Mouse (Mus musculus) midbrain, embryonic 16.5 days (tissue): ENCODE measurements at regions not wholly inside any gene's neighbourhood (a gene's known extent, or its start where the extent isn't known, plus 50 kb on each side); places are given as distances from the start of the nearest gene placed in this dataset.

Experiments used
- ATAC-seq: fragments of 200-750 bp; cut with Nextera tagmentation; 2 replicates; pipeline ENCODE4 v1.8.0; 2017; ENCODE audit warnings: moderate TSS enrichment
- H3K27ac ChIP-seq: fragments of 300-500 bp; sonication (generic); 2 replicates; pipeline ENCODE4 v1.5.1; 2014; ENCODE audit warnings: mild to moderate bottlenecking, low read length, mixed read lengths
- H3K27me3 ChIP-seq: fragments of 300-500 bp; sonication (generic); 2 replicates; pipeline ENCODE4 v1.6.1; 2014; ENCODE audit warnings: low read depth, low read length, mixed read lengths; ENCODE audit not compliant: control insufficient read depth, insufficient read depth
- H3K36me3 ChIP-seq: fragments of 300-500 bp; sonication (generic); 2 replicates; pipeline ENCODE4 v1.6.1; 2014; ENCODE audit warnings: mild to moderate bottlenecking, low read length, moderate library complexity, mixed read lengths; ENCODE audit not compliant: control insufficient read depth, insufficient read depth
- H3K4me1 ChIP-seq: fragments of 300-500 bp; sonication (generic); 2 replicates; pipeline ENCODE4 v1.6.1; 2014; ENCODE audit warnings: mild to moderate bottlenecking, low read length, mixed read lengths; ENCODE audit not compliant: control insufficient read depth, insufficient read depth
- H3K4me2 ChIP-seq: fragments of 300-500 bp; sonication (generic); 2 replicates; pipeline ENCODE4 v1.6.1; 2014; ENCODE audit warnings: mild to moderate bottlenecking, low read length, mixed read lengths
- H3K4me3 ChIP-seq: fragments of 300-500 bp; sonication (generic); 2 replicates; pipeline ENCODE4 v1.5.1; 2014; ENCODE audit warnings: low read depth, mild to moderate bottlenecking, low read length, moderate library complexity, mixed read lengths
- H3K9ac ChIP-seq: fragments of 300-500 bp; sonication (generic); 2 replicates; pipeline ENCODE4 v1.6.1; 2014; ENCODE audit warnings: low read depth, low read length, mixed read lengths
- H3K9me3 ChIP-seq: fragments of 300-500 bp; sonication (generic); replicated peaks from 2 replicates; pipeline ENCODE4 v1.6.1; 2014; ENCODE audit warnings: mild to moderate bottlenecking, low read length, mixed read lengths; ENCODE audit not compliant: control insufficient read depth, poor library complexity, severe bottlenecking
- WGBS: fragments of 180-500 bp; shearing (Covaris S2); extraction: QIAGEN DNeasy Blood & Tissue Kit; methylation state at CpG from one replicate; pipeline ENCODE4 v1.1.7; 2014; 5-methylcytosine and 5-hydroxymethylcytosine counted together

DNA sequence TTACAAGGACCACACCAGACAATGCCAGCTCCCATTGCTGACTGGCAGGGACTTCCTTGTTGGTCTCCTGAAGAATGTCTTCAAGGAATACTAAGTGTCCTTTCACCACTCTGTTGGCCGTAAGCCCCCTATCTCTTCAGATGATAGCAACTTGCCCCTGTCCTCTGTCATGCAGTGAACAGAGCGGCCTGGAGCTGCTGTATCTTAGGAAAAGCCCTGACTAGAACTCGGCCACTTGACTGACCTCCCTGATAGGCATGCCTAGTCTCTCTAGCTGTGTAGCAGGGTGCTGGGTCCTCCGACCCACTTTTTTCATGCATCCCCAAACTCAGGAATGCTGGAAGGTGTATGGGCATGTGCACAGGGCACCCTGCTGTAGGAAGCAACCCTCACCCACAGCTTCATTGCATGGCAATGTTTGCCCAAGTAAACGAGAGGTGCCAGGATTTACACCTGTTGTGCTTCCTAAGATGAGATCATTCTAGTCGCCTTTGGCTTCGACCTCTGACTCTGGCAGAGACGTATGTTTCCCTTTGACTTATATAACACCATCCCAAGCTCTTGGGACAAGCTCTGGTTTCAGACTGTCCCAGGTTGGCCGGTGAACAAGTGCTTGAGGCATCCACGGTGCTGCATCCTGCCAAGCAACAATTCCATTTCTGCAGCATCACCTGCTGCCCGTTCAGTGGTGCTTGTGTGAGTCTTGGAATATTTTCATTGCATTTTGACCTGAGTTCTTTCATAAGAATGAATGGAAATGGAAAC is 145.1 kb downstream of the Zfp36l1 start:
- 90% methylated on average over 11 of the region's 11 CpGs for WGBS
- no peak for ATAC-seq
- no peak overlapping the region for H3K27ac ChIP-seq
- H3K9ac ChIP-seq, result no peak overlapping the region
- H3K36me3 ChIP-seq, result no peaks in the 10 kb centered on the region
- H3K4me1 ChIP-seq, result peaks cover 21% of the 10 kb centered on the region
- no peaks in the 10 kb centered on the region for H3K27me3 ChIP-seq
- no peak overlapping the region for H3K4me2 ChIP-seq
- H3K9me3 ChIP-seq, result no peaks in the 10 kb centered on the region
- no peak overlapping the region for H3K4me3 ChIP-seq

DNA sequence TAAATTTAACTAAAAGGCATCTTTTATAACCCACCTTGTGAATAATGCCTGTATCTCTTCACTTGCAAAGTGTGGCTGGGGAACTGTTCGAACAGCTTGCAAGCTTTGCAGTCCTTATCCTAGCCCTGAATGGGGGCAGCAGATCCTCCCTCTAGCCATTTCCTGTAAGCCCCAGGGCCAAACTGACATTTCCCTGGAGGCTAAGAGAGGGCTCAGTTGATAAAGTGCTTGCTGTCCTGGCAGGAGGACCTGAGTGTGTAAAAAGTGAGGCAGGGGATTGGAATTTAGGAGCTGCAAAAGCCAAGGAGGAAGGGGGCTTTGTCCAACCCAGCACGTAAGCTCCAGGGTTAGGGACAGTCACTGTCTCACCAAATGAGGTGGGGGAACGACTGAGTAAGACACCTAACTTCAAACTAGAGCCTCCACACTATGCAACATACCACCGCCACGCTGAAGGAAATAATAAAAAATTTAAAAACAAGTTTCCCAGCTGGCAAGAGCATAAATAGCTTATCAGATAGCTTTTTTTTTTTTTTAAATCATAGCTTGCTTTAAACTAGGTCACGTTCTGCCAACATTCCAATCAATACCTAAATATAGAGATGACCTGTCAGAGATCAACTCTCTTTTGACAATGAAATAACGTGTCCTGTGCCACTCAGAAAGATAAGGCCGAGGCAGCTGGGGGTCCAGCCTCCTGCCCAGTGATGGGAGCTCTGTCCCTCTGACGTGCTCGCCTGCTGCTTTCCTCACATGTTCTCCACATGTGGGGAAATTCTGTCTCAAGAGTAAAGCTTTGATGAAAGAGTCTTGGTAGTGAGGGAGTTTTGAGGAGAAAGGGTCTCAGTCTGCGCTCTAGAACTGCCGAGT is 146.0 kb downstream of the Zfp36l1 start:
- H3K9me3 ChIP-seq, result no peaks in the 10 kb centered on the region
- no peak overlapping the region for H3K4me2 ChIP-seq
- ATAC-seq, result no peak
- no peak overlapping the region for H3K4me3 ChIP-seq
- H3K36me3 ChIP-seq, result no peaks in the 10 kb centered on the region
- H3K27me3 ChIP-seq, result no peaks in the 10 kb centered on the region
- no peak overlapping the region for H3K27ac ChIP-seq
- H3K4me1 ChIP-seq, result peaks cover 21% of the 10 kb centered on the region
- H3K9ac ChIP-seq, result no peak overlapping the region
- WGBS, result 60% methylated on average over 12 of the region's 12 CpGs

DNA sequence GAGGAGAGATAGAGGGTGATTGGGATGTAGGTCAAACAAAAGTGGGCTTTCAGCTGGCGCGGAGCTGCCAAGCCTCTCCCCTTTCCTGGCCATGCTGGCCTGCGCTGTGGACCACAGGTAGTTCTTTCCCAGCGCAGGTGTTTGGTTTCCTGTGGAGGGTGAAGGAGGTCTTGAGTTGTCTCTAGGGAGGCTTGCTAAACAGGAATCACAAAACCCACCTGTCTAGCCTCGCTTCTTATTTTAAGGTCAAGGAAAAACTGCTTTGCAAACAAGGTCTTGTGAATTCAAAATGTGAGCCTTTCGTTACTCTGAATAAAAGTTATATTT is 146.6 kb downstream of the Zfp36l1 start:
- no peak for ATAC-seq
- Histone ChIP-seq H3K36me3 (no peaks in the 10 kb centered on the region), H3K4me3 (no peak overlapping the region), H3K9me3 (no peaks in the 10 kb centered on the region), H3K9ac (peak overlapping the region; percentile 81), H3K27ac (0 out of 2 replicates have a peak overlapping the region, but pooled peaks have one; percentile 78), H3K27me3 (no peaks in the 10 kb centered on the region), H3K4me2 (peak overlapping the region; percentile 79), H3K4me1 (peaks cover 21% of the 10 kb centered on the region)
- 62% methylated on average over 6 of the region's 6 CpGs for WGBS

DNA sequence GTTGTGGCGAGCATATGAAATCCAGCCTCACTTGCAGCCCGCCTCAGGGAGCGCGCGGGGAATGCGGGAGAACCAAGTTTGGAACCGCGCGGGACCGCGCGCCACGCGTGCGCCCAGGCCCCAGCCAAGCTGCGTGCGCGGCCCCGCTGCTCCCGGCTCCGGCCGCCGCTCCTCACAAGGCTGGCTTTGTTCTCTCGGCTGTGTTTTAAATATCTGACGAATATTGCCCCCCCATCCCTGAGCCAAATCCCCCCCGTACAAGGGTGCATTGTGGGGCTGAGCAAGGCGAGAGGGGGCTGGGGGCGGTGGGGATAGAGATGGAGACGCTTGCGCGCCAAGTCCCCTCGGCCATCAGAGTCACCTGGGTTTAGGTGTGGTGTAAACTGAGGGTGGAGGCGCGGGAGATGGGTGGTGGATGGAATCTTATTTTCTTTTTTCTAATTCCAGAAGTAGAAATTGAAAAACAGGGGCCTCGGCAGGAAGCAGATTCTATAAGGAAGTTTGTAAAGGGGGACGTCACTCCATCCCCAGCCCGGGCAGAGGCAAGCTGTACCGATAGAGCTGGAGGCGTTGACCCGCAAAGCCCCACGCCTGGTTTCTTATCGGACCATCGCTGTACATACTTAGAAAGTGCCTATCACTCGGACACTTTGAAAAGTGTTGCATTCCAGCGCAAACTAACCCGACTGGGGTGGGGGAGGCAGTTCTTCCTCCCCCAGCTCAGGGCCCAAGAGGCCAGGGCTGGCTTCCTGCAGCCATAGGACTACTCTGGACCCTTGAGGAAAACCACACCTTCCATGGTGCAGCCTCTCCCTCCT is 147.1 kb downstream of the Zfp36l1 start:
- H3K4me3 ChIP-seq, result peak overlapping the region; percentile 50
- peak overlapping the region; percentile 78 for H3K27ac ChIP-seq
- peak overlapping the region; percentile 81 for H3K9ac ChIP-seq
- H3K4me1 ChIP-seq, result peaks cover 18% of the 10 kb centered on the region
- H3K27me3 ChIP-seq, result no peaks in the 10 kb centered on the region
- no peaks in the 10 kb centered on the region for H3K9me3 ChIP-seq
- peak; percentile 78 for ATAC-seq
- H3K4me2 ChIP-seq, result peak overlapping the region; percentile 79
- 2% methylated on average over 46 of the region's 46 CpGs for WGBS
- no peaks in the 10 kb centered on the region for H3K36me3 ChIP-seq

- 89% methylated on average over 9 of the region's 9 CpGs for WGBS
- Histone ChIP-seq H3K4me3 (no peak overlapping the region), H3K27ac (no peak overlapping the region), H3K4me2 (no peak overlapping the region), H3K9ac (no peak overlapping the region), H3K27me3 (no peaks in the 10 kb centered on the region), H3K36me3 (no peaks in the 10 kb centered on the region), H3K9me3 (no peaks in the 10 kb centered on the region), H3K4me1 (peaks cover 16% of the 10 kb centered on the region)
- ATAC-seq, result no peak
Observed at GRCm38 (mm10) chr12:79963443-79964025, 149.3 kb downstream of the Zfp36l1 start.

- H3K4me1 ChIP-seq, result peaks cover 15% of the 10 kb centered on the region
- no peak overlapping the region for H3K4me3 ChIP-seq
- no peak for ATAC-seq
- H3K4me2 ChIP-seq, result no peak overlapping the region
- no peak overlapping the region for H3K27ac ChIP-seq
- no peaks in the 10 kb centered on the region for H3K36me3 ChIP-seq
- H3K27me3 ChIP-seq, result no peaks in the 10 kb centered on the region
- no peak overlapping the region for H3K9ac ChIP-seq
- no peaks in the 10 kb centered on the region for H3K9me3 ChIP-seq
- 98% methylated on average over 11 of the region's 11 CpGs for WGBS
Observed at GRCm38 (mm10) chr12:79962649-79963236, 150.1 kb downstream of the Zfp36l1 start.

- no peaks in the 10 kb centered on the region for H3K9me3 ChIP-seq
- no peak overlapping the region for H3K9ac ChIP-seq
- no peak for ATAC-seq
- no peak overlapping the region for H3K27ac ChIP-seq
- no peak overlapping the region for H3K4me2 ChIP-seq
- H3K36me3 ChIP-seq, result no peaks in the 10 kb centered on the region
- 92% methylated on average over 4 of the region's 4 CpGs for WGBS
- no peaks in the 10 kb centered on the region for H3K27me3 ChIP-seq
- no peak overlapping the region for H3K4me3 ChIP-seq
- H3K4me1 ChIP-seq, result peaks cover 15% of the 10 kb centered on the region
Observed at GRCm38 (mm10) chr12:79961881-79962280, 150.9 kb downstream of the Zfp36l1 start.

- Histone ChIP-seq H3K9ac (no peak overlapping the region), H3K27ac (no peak overlapping the region), H3K4me2 (no peak overlapping the region), H3K27me3 (no peaks in the 10 kb centered on the region), H3K4me3 (no peak overlapping the region), H3K9me3 (no peaks in the 10 kb centered on the region), H3K36me3 (no peaks in the 10 kb centered on the region), H3K4me1 (peaks cover 10% of the 10 kb centered on the region)
- WGBS, result 99% methylated on average over 6 of the region's 6 CpGs
- no peak for ATAC-seq
Observed at GRCm38 (mm10) chr12:79961076-79961475, 151.7 kb downstream of the Zfp36l1 start.
